Mouse (Mus musculus) forebrain, embryonic 15.5 days (tissue): Measurements from ENCODE around the gene Clec2g. TPM values are rescaled to one million over a fixed set of nuclear protein-coding genes. Genes with fewer than 3 reads are reported as not detected.
"Not testable (repeated sequence)": the region's sequence is repeated elsewhere in the genome, so short reads cannot be mapped to it uniquely, and the experiment has no call there.

ENCODE experiments used
- ATAC-seq: fragments of 200-750 bp; cut with Nextera tagmentation; replicated peaks from 2 replicates; pipeline ENCODE4 v1.8.0; 2017; ENCODE audit warnings: mild to moderate bottlenecking, moderate TSS enrichment, moderate library complexity
- H3K27ac ChIP-seq: fragments of 300-500 bp; sonication (generic); replicated peaks from 2 replicates; pipeline ENCODE4 v1.5.1; 2015; ENCODE audit warnings: mild to moderate bottlenecking, inconsistent platforms
- H3K27me3 ChIP-seq: fragments of 300-500 bp; sonication (generic); 2 replicates; pipeline ENCODE4 v1.6.1; 2015; ENCODE audit warnings: inconsistent platforms
- H3K36me3 ChIP-seq: fragments of 300-500 bp; sonication (generic); 2 replicates; pipeline ENCODE4 v1.6.1; 2015; ENCODE audit warnings: mild to moderate bottlenecking, inconsistent platforms
- H3K4me1 ChIP-seq: fragments of 300-500 bp; sonication (generic); 2 replicates; pipeline ENCODE4 v1.6.1; 2015; ENCODE audit warnings: inconsistent platforms
- H3K4me2 ChIP-seq: fragments of 300-500 bp; sonication (generic); replicated peaks from 2 replicates; pipeline ENCODE4 v1.6.1; 2015; ENCODE audit warnings: mild to moderate bottlenecking, inconsistent platforms
- H3K4me3 ChIP-seq: fragments of 300-500 bp; sonication (generic); 2 replicates; pipeline ENCODE4 v1.5.1; 2015; ENCODE audit warnings: mild to moderate bottlenecking, inconsistent platforms
- H3K9ac ChIP-seq: fragments of 300-500 bp; sonication (generic); replicated peaks from 2 replicates; pipeline ENCODE4 v1.6.1; 2015; ENCODE audit warnings: mild to moderate bottlenecking, inconsistent platforms
- H3K9me3 ChIP-seq: fragments of 300-500 bp; sonication (generic); 2 replicates; pipeline ENCODE4 v1.6.1; 2016; ENCODE audit warnings: inconsistent platforms
- WGBS: fragments of 180-500 bp; shearing (Covaris S2); methylation state at CpG from one replicate; pipeline ENCODE4 v1.1.7; 2015; ENCODE audit warnings: mixed read lengths; 5-methylcytosine and 5-hydroxymethylcytosine counted together
- polyA plus RNA-seq: library from polyadenylated mRNA; unstranded; fragments of >200 nt; fragmentation: Nextera tagmentation; extraction: Ambion mirVana; gene quantifications from 2 replicates; pipeline ENCODE4 v1.2.1, GENCODE M21; 2015

Gene Clec2g
- polyA plus RNA-seq, 1 experiment from 2014 or later: not detected

GRCm38 (mm10) chr6:128941646-128942421 is 7.7 kb downstream of the Clec2g start:
- Histone ChIP-seq H3K4me2 (no peak overlapping the region), H3K9me3 (no peaks in the 10 kb centered on the region), H3K27ac (no peak overlapping the region), H3K4me1 (no peaks in the 10 kb centered on the region), H3K36me3 (no peaks in the 10 kb centered on the region), H3K4me3 (no peak overlapping the region), H3K9ac (no peak overlapping the region), H3K27me3 (no peaks in the 10 kb centered on the region)
- no peak for ATAC-seq
- WGBS: 84% methylated on average over 5 of the region's 5 CpGs

DNA sequence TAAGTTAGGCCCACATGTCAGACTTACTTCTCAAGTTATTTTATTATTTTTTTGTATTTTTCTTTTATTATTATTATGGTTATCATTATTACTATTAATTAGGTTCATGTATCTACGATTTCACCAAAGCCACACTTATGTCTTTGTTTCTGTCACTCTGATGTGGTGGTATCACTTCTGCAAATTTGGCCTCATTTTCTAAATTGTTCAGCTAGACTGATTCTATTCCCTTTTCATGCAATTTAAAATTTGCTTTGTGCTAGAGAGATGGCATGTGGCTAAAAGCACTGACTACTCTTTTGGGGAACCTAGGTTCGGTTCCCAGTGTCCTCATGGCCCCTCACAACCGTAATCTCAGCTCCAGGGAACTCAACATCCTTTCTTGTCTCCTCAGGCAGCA is 11.4 kb downstream of the Clec2g start:
- Histone ChIP-seq H3K27ac (no peak overlapping the region), H3K36me3 (no peaks in the 10 kb centered on the region), H3K9me3 (no peaks in the 10 kb centered on the region), H3K4me2 (no peak overlapping the region), H3K4me3 (no peak overlapping the region), H3K4me1 (no peaks in the 10 kb centered on the region), H3K9ac (no peak overlapping the region), H3K27me3 (no peaks in the 10 kb centered on the region)
- ATAC-seq: no peak
- WGBS: 85% methylated on average over 3 of the region's 3 CpGs

GRCm38 (mm10) chr6:128961110-128961509 is 26.9 kb downstream of the Clec2g start:
- H3K27ac ChIP-seq: no peak overlapping the region
- H3K9ac ChIP-seq: no peak overlapping the region
- 84% methylated on average over 1 of the region's 1 CpGs for WGBS
- H3K36me3 ChIP-seq: no peaks in the 10 kb centered on the region
- no peak overlapping the region for H3K4me3 ChIP-seq
- no peaks in the 10 kb centered on the region for H3K9me3 ChIP-seq
- no peaks in the 10 kb centered on the region for H3K4me1 ChIP-seq
- no peak for ATAC-seq
- H3K27me3 ChIP-seq: no peaks in the 10 kb centered on the region
- H3K4me2 ChIP-seq: no peak overlapping the region

GRCm38 (mm10) chr6:128962108-128962507 is 27.9 kb downstream of the Clec2g start:
- H3K9ac ChIP-seq, H3K4me1 ChIP-seq, H3K4me2 ChIP-seq, H3K27me3 ChIP-seq, H3K27ac ChIP-seq, H3K36me3 ChIP-seq, H3K4me3 ChIP-seq, H3K9me3 ChIP-seq, ATAC-seq: not testable (repeated sequence)
- WGBS: 88% methylated on average over 2 of the region's 2 CpGs

DNA sequence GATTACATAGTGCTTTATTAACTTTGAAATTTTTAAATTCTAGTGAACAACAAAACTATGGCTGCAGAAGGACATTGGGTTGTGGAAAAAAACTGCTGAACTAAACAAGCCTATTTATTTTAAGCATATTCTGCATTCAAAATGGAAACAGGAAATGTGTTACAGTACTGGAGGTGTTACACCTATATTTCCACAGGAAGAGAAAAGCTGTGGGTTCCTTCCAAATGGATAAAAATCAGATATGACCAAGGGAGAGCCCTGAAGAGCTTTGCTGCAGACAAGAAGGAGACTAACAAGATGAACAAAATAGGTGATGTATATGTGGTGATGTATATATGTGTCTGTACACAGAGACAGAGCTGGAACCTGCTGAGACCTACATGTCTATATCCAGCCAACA is 30.3 kb downstream of the Clec2g start:
- H3K27ac ChIP-seq: no peak overlapping the region
- no peaks in the 10 kb centered on the region for H3K4me1 ChIP-seq
- H3K4me3 ChIP-seq: no peak overlapping the region
- ATAC-seq: no peak
- H3K4me2 ChIP-seq: no peak overlapping the region
- H3K9ac ChIP-seq: no peak overlapping the region
- no peaks in the 10 kb centered on the region for H3K27me3 ChIP-seq
- no peaks in the 10 kb centered on the region for H3K9me3 ChIP-seq
- H3K36me3 ChIP-seq: no peaks in the 10 kb centered on the region

GRCm38 (mm10) chr6:128968463-128968862 is 34.3 kb downstream of the Clec2g start:
- H3K36me3 ChIP-seq: no peaks in the 10 kb centered on the region
- no peak for ATAC-seq
- no peaks in the 10 kb centered on the region for H3K4me1 ChIP-seq

GRCm38 (mm10) chr6:128969741-128970140 is 35.6 kb downstream of the Clec2g start:
- ATAC-seq: no peak
- Histone ChIP-seq H3K27me3 (no peaks in the 10 kb centered on the region), H3K4me2 (no peak overlapping the region), H3K27ac (no peak overlapping the region), H3K4me3 (no peak overlapping the region), H3K36me3 (no peaks in the 10 kb centered on the region), H3K9ac (no peak overlapping the region), H3K9me3 (no peaks in the 10 kb centered on the region), H3K4me1 (no peaks in the 10 kb centered on the region)
- 93% methylated on average over 1 of the region's 1 CpGs for WGBS

More at GRCm38 (mm10) chr6:128968463-128968862, 34.3 kb downstream of the Clec2g start:
- Histone ChIP-seq H3K4me3 (no peak overlapping the region), H3K27me3 (no peaks in the 10 kb centered on the region), H3K4me2 (no peak overlapping the region), H3K9me3 (no peaks in the 10 kb centered on the region), H3K9ac (no peak overlapping the region), H3K27ac (no peak overlapping the region)

GRCm38 (mm10) chr6:128970508-128971393 is 36.6 kb downstream of the Clec2g start:
- not testable (repeated sequence) for H3K4me3 ChIP-seq, H3K4me1 ChIP-seq, H3K27ac ChIP-seq, H3K9me3 ChIP-seq, H3K9ac ChIP-seq, ATAC-seq, H3K36me3 ChIP-seq, H3K27me3 ChIP-seq, H3K4me2 ChIP-seq
- WGBS: 94% methylated on average over 20 of the region's 20 CpGs

DNA sequence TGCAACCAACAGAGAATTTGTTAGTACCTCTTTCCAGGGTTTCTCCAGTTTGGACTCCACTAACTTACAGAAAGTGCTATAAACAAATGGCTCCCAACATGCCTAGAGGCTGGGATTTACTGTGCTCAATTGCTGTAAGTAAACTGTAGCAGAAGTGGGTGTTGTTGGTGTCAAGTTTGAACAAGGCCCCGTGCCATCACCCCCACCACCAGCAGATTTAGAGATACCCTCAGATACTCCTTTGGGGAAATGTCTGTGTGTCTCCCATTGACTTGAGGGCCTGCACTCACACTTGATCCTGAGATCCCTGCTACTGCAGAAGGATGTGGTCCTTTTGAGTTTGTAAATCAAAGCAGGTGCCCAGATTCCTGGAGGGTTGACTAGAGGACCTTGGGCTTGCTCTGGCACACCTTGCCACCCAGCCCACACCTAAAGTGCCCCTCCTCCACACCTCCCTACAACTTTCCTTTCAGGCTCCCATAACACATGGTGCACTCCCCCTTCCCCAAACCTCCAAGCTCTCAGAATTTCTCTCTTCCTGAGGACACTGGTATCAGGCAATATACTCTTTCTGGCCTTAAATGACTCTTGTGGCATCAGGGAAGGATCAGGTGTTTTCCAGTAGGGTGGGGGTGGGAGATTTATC is 37.3 kb downstream of the Clec2g start:
- no peak overlapping the region for H3K9ac ChIP-seq
- WGBS: 93% methylated on average over 1 of the region's 1 CpGs
- no peak overlapping the region for H3K4me2 ChIP-seq
- no peak overlapping the region for H3K27ac ChIP-seq
- no peaks in the 10 kb centered on the region for H3K4me1 ChIP-seq
- no peak overlapping the region for H3K4me3 ChIP-seq
- no peaks in the 10 kb centered on the region for H3K9me3 ChIP-seq
- no peaks in the 10 kb centered on the region for H3K27me3 ChIP-seq
- no peak for ATAC-seq
- H3K36me3 ChIP-seq: no peaks in the 10 kb centered on the region

- Histone ChIP-seq H3K4me1 (no peaks in the 10 kb centered on the region), H3K27ac (no peak overlapping the region), H3K36me3 (no peaks in the 10 kb centered on the region), H3K9ac (no peak overlapping the region), H3K9me3 (no peaks in the 10 kb centered on the region), H3K4me3 (no peak overlapping the region), H3K27me3 (no peaks in the 10 kb centered on the region), H3K4me2 (no peak overlapping the region)
- 86% methylated on average over 2 of the region's 2 CpGs for WGBS
- no peak for ATAC-seq
Observed at GRCm38 (mm10) chr6:128972156-128972555, 38.0 kb downstream of the Clec2g start.

GRCm38 (mm10) chr6:128972687-128973438 is 38.7 kb downstream of the Clec2g start:
- 85% methylated on average over 5 of the region's 5 CpGs for WGBS
- Histone ChIP-seq H3K4me1 (no peaks in the 10 kb centered on the region), H3K27ac (no peak overlapping the region), H3K4me2 (no peak overlapping the region), H3K4me3 (no peak overlapping the region), H3K9ac (no peak overlapping the region), H3K36me3 (no peaks in the 10 kb centered on the region), H3K27me3 (no peaks in the 10 kb centered on the region), H3K9me3 (no peaks in the 10 kb centered on the region)
- no peak for ATAC-seq

DNA sequence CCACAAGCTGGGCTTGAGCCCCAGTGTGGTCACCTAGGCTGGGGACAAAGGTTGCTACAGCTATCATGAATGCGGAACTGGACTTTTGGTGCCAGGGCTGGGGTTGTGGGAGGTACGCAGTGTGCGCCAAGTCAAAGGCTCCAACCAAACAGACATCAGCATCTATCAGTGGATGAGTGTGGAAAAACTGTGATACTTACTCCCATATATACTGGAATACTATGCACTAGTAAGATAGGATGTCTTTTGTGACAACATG is 39.2 kb downstream of the Clec2g start:
- H3K4me3 ChIP-seq: no peak overlapping the region
- H3K4me2 ChIP-seq: no peak overlapping the region
- H3K9me3 ChIP-seq: no peaks in the 10 kb centered on the region
- H3K4me1 ChIP-seq: no peaks in the 10 kb centered on the region
- H3K36me3 ChIP-seq: no peaks in the 10 kb centered on the region
- ATAC-seq: no peak
- no peaks in the 10 kb centered on the region for H3K27me3 ChIP-seq
- WGBS: 91% methylated on average over 3 of the region's 3 CpGs
- no peak overlapping the region for H3K9ac ChIP-seq
- H3K27ac ChIP-seq: no peak overlapping the region
